Mouse (Mus musculus) myocyte (in vitro differentiated cells): ENCODE data around the gene Bpifb4. TPM values are rescaled to one million over a fixed set of nuclear protein-coding genes. Genes with fewer than 3 reads are reported as not detected.

Experiments used
- H3K27me3 ChIP-seq: one replicate; pipeline ENCODE4 v1.6.1; 2011; ENCODE audit not compliant: control insufficient read depth, insufficient read depth, insufficient read length
- H3K36me3 ChIP-seq: one replicate; pipeline ENCODE4 v1.6.1; 2011; ENCODE audit not compliant: control insufficient read depth, insufficient read depth
- H3K4me2 ChIP-seq: one replicate; pipeline ENCODE4 v1.6.1; 2011; ENCODE audit warnings: low read depth, control low read depth
- H3K4me3 ChIP-seq: one replicate; pipeline ENCODE4 v1.5.1; 2011; ENCODE audit warnings: mild to moderate bottlenecking, control low read depth, moderate library complexity
- H3K79me2 ChIP-seq: one replicate; pipeline ENCODE4 v1.6.1; 2011; ENCODE audit not compliant: control insufficient read depth, insufficient read depth
- H3ac ChIP-seq: one replicate; pipeline ENCODE4 v1.6.1; 2011; ENCODE audit not compliant: control insufficient read depth, insufficient read length
- CEBPB ChIP-seq: IDR thresholded peaks from 2 replicates; pipeline ENCODE4 v1.6.1; 2011; ENCODE audit warnings: mild to moderate bottlenecking, moderate library complexity; ENCODE audit not compliant: poor library complexity, insufficient read depth, severe bottlenecking
- E2F4 ChIP-seq: IDR thresholded peaks from one replicate; pipeline ENCODE4 v1.6.1; 2011; ENCODE audit warnings: mild to moderate bottlenecking, control low read depth, moderate library complexity; ENCODE audit not compliant: insufficient read depth
- MAX ChIP-seq: IDR thresholded peaks from one replicate; pipeline ENCODE4 v1.6.1; 2011; ENCODE audit warnings: low read depth, mild to moderate bottlenecking, control low read depth
- MYOD1 ChIP-seq, 3 experiments: IDR thresholded peaks; one replicate each; pipeline ENCODE4 v1.6.1; 2011; ENCODE audit warnings: control low read depth in 2 of 3, low read depth in 2 of 3, mild to moderate bottlenecking in 2 of 3, moderate library complexity in 1 of 3; ENCODE audit not compliant: insufficient read length in 2 of 3, control insufficient read depth in 1 of 3
- MYOG ChIP-seq, 3 experiments: IDR thresholded peaks; one replicate each; pipeline ENCODE4 v1.6.1; 2011; ENCODE audit warnings: control low read depth in 2 of 3, low read depth in 2 of 3, mild to moderate bottlenecking in 2 of 3; ENCODE audit not compliant: insufficient read length in 2 of 3, control insufficient read depth in 1 of 3, insufficient read depth in 1 of 3
- POLR2A ChIP-seq: IDR thresholded peaks from one replicate; pipeline ENCODE4 v1.6.1; 2011; ENCODE audit warnings: low read depth, mild to moderate bottlenecking, control low read depth, moderate library complexity; ENCODE audit not compliant: insufficient read length
- POLR2AphosphoS2 ChIP-seq: IDR thresholded peaks from one replicate; pipeline ENCODE4 v1.6.1; 2011; ENCODE audit warnings: low read depth, control low read depth; ENCODE audit not compliant: insufficient read length
- REST ChIP-seq: IDR thresholded peaks from one replicate; pipeline ENCODE4 v1.6.1; 2011; ENCODE audit warnings: mild to moderate bottlenecking, control low read depth, moderate library complexity; ENCODE audit not compliant: insufficient read depth, insufficient read length
- SRF ChIP-seq: IDR thresholded peaks from one replicate; pipeline ENCODE4 v1.6.1; 2011; ENCODE audit warnings: low read depth; ENCODE audit not compliant: control insufficient read depth, insufficient read length
- TCF12 ChIP-seq: IDR thresholded peaks from one replicate; pipeline ENCODE4 v1.6.1; 2011; ENCODE audit warnings: mild to moderate bottlenecking, control low read depth; ENCODE audit not compliant: poor library complexity, insufficient read depth, severe bottlenecking
- TCF3 ChIP-seq: IDR thresholded peaks from one replicate; pipeline ENCODE4 v1.6.1; 2011; ENCODE audit warnings: low read depth, control low read depth; ENCODE audit not compliant: insufficient read length
- USF1 ChIP-seq: IDR thresholded peaks from one replicate; pipeline ENCODE4 v1.6.1; 2011; ENCODE audit warnings: low read depth, mild to moderate bottlenecking, control low read depth, moderate library complexity
- polyA plus RNA-seq: library from polyadenylated mRNA; unstranded; fragments of >200 nt; fragmentation: generic; extraction: Trizol; gene quantifications from one replicate; pipeline ENCODE4 v1.2.1, GENCODE M21; 2012; ENCODE audit warnings: missing spikeins

Bpifb4 gene
- polyA plus RNA-seq, 1 experiment, result not detected

DNA sequence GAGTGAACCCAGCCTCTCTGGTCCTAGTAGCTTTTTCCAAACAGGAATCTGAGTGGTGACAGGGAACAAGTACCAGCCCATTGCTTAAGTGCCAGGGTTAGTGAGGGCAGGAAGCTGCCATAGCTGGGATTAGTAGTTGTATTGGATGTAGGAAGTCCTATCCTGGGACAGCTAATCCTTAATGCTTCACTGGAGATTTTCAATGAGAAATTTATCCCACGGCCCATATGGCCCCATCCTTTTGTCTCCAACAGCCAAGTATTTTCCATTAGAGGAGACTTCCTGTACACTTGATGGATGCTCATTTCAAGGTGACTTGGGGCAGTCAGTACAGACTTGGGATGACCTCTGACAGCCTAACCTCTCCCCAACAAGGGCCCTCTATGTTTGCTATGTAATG lies 66.4 kb downstream of the Bpifb4 start:
- H3K27me3 ChIP-seq, result no peaks in the 10 kb centered on the region
- H3K36me3 ChIP-seq, result no peaks in the 10 kb centered on the region
- TF ChIP-seq POLR2A (no peak), MAX (no peak), MYOG (IDR thresholded peaks at IDR 0.05; ENCODE audit: control insufficient read depth in 1 of 3, insufficient read depth in 1 of 3, insufficient read length in 2 of 3, low read depth in 2 of 3) (no peak), USF1 (no peak), MYOD1 (IDR thresholded peaks at IDR 0.05; ENCODE audit: control insufficient read depth in 1 of 3, insufficient read length in 2 of 3, low read depth in 2 of 3) (no peak), SRF (no peak)
- no peak overlapping the region for H3K4me2 ChIP-seq
- no peaks in the 10 kb centered on the region for H3K79me2 ChIP-seq
- H3K4me3 ChIP-seq, result no peak overlapping the region
- no peak overlapping the region for H3ac ChIP-seq

DNA sequence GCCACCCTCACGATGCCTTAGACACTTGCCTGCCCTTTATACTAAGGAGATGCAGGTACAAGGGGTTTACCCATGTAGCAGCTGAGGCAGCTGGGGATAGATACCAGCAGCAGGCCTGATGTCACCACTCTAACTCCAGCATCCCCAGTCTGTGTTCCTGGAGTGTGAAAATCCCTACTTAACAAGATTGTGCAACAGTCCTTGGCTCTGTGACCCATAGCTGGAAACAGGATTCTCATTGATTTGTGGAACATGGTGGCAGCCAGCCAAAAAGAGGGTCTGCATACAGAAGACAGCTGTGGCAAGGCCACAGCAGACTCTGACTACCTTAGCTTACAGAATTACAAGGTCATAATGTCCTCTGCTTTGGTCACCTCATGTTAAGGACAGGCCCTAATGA lies 67.1 kb downstream of the Bpifb4 start:
- Histone ChIP-seq H3K79me2 (no peaks in the 10 kb centered on the region), H3K27me3 (no peaks in the 10 kb centered on the region), H3K4me2 (no peak overlapping the region), H3K4me3 (no peak overlapping the region), H3K36me3 (no peaks in the 10 kb centered on the region), H3ac (no peak overlapping the region)
- TF ChIP-seq MYOD1 (IDR thresholded peaks at IDR 0.05; ENCODE audit: control insufficient read depth in 1 of 3, insufficient read length in 2 of 3, low read depth in 2 of 3), result no peak
- no peak for TF ChIP-seq POLR2AphosphoS2
- no peak for TF ChIP-seq USF1
- no peak for TF ChIP-seq REST
- TF ChIP-seq TCF3, result no peak
- no peak for TF ChIP-seq E2F4
- no peak for TF ChIP-seq POLR2A
- TF ChIP-seq MAX, result no peak
- TF ChIP-seq TCF12, result no peak
- no peak for TF ChIP-seq CEBPB
- TF ChIP-seq MYOG (IDR thresholded peaks at IDR 0.05; ENCODE audit: control insufficient read depth in 1 of 3, insufficient read depth in 1 of 3, insufficient read length in 2 of 3, low read depth in 2 of 3), result no peak
- no peak for TF ChIP-seq SRF

DNA sequence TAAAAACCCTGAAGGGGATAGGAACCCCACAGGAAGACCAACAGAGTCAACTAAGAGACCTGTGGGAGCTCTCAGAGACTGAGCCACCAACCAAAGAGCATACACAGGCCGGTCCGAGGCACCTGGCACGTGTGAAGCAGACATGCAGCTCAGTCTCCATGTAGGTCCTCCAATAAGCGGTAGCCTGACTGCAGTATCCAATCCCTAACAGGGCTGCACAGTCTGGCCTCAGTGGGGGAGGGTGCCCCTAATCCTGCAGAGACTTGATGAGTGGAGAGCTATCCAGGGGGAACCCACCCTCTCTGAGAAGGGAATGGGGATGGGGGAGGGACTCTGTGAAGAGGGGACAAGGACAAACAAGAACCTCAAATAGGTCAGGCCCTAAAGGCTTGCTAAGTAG lies 67.7 kb downstream of the Bpifb4 start:
- Histone ChIP-seq H3K79me2 (no peaks in the 10 kb centered on the region), H3K36me3 (no peaks in the 10 kb centered on the region)

DNA sequence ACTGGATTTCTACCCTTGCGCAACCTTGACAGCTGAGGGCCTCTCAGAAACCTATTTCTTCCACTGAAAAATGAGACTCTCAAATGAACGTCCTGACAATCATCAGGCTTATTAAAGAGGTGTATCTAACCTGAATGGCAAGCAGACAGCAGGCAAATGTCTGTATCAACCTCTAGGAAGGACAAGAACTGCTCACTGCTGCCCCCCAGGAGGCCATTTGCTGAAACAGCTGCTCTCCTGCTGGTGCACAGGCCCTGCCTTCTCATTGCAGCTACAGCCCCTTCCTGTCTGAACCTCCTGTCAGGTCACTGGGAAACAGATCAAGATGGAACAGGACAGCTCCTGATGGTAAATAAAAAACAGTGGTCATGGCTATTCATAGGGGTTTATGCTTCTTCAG lies 68.3 kb downstream of the Bpifb4 start:
- H3K4me2 ChIP-seq, result no peak overlapping the region
- TF ChIP-seq REST, result no peak
- H3ac ChIP-seq, result no peak overlapping the region
- H3K4me3 ChIP-seq, result no peak overlapping the region
- H3K27me3 ChIP-seq, result no peaks in the 10 kb centered on the region
- H3K79me2 ChIP-seq, result no peaks in the 10 kb centered on the region
- H3K36me3 ChIP-seq, result no peaks in the 10 kb centered on the region

More for the DNA sequence above, 67.7 kb downstream of the Bpifb4 start:
- H3K4me3 ChIP-seq, result no peak overlapping the region
- no peak overlapping the region for H3K4me2 ChIP-seq
- no peak overlapping the region for H3ac ChIP-seq
- H3K27me3 ChIP-seq, result no peaks in the 10 kb centered on the region
- no peak for TF ChIP-seq MAX
- TF ChIP-seq SRF, result no peak
- no peak for TF ChIP-seq MYOG (IDR thresholded peaks at IDR 0.05; ENCODE audit: control insufficient read depth in 1 of 3, insufficient read depth in 1 of 3, insufficient read length in 2 of 3, low read depth in 2 of 3)

DNA sequence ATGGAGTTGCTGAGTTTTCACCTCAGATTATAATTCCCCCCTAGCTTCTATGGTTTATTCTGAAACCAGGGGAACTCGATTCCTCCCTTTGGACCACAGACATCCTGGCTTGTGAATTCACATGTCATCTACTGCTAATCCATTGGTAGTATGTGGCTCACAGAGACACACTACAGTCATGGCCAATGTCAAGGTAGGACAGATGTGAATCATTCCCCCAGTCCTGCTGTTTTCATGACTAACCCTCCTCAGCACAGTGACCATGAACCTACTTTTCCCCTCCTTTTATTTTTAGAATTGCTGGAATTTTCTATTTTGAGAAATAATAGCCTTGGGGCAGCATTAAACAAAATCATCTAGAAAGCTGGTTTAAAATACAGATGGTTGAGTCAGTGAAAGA lies 69.4 kb downstream of the Bpifb4 start:
- H3K4me2 ChIP-seq, result no peak overlapping the region
- no peaks in the 10 kb centered on the region for H3K79me2 ChIP-seq
- H3ac ChIP-seq, result no peak overlapping the region
- TF ChIP-seq MAX (no peak), CEBPB (no peak), TCF12 (no peak), POLR2AphosphoS2 (no peak), USF1 (no peak), SRF (no peak), POLR2A (no peak), MYOD1 (IDR thresholded peaks at IDR 0.05; ENCODE audit: control insufficient read depth in 1 of 3, insufficient read length in 2 of 3, low read depth in 2 of 3) (no peak), E2F4 (no peak), TCF3 (no peak), MYOG (IDR thresholded peaks at IDR 0.05; ENCODE audit: control insufficient read depth in 1 of 3, insufficient read depth in 1 of 3, insufficient read length in 2 of 3, low read depth in 2 of 3) (no peak), REST (no peak)
- no peaks in the 10 kb centered on the region for H3K36me3 ChIP-seq
- no peak overlapping the region for H3K4me3 ChIP-seq
- H3K27me3 ChIP-seq, result no peaks in the 10 kb centered on the region

DNA sequence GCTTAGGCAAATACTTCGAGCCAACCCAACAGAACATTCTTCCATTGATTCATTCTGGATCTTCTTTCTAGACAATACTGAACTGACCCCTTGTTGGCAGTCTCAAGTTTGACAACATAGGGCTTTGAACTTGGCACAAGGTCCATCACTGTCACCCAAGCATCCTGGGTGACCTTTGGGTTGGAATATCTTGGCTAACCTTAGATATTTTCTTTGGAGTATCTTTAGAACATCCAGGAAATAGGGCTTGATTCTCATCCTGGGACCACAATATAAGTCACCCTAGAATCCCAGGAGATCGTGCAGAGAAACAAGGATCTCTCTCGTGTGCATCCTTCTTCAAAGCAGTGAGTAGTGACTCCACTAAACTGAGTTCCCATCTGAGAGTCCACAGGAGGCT lies 70.0 kb downstream of the Bpifb4 start, which contains the start of gene Bpifa2:
TSS of gene Bpifa2 (plus strand) at position 301 of the 400 bp plus-strand sequence.
- H3K4me2 ChIP-seq, result no peak within 1 kb of the TSS
- no peaks in the 10 kb centered on the region for H3K79me2 ChIP-seq
- no peak for TF ChIP-seq TCF3
- no peak for TF ChIP-seq REST
- no peak for TF ChIP-seq SRF
- no peak for TF ChIP-seq MYOD1 (IDR thresholded peaks at IDR 0.05; ENCODE audit: control insufficient read depth in 1 of 3, insufficient read length in 2 of 3, low read depth in 2 of 3)
- TF ChIP-seq CEBPB, result no peak
- TF ChIP-seq POLR2AphosphoS2, result no peak
- no peak for TF ChIP-seq POLR2A
- TF ChIP-seq USF1, result no peak
- TF ChIP-seq MYOG (IDR thresholded peaks at IDR 0.05; ENCODE audit: control insufficient read depth in 1 of 3, insufficient read depth in 1 of 3, insufficient read length in 2 of 3, low read depth in 2 of 3), result no peak
- TF ChIP-seq E2F4, result no peak
- TF ChIP-seq MAX, result no peak
- no peak for TF ChIP-seq TCF12
- no peaks in the 10 kb centered on the region for H3K27me3 ChIP-seq
- H3K36me3 ChIP-seq, result no peaks in the 10 kb centered on the region
- no peak within 1 kb of the TSS for H3ac ChIP-seq
- no peak within 1 kb of the TSS for H3K4me3 ChIP-seq
